Comparison of ENCODE assay signal across 8 mouse cellular contexts in genomic region chr19:47937443-47938406, GRCm38 (mm10). TPM values are rescaled to one million over a fixed set of nuclear protein-coding genes. Genes with fewer than 3 reads are reported as not detected.
A peak's percentile ranks its signal among the peaks of the same experiment; 100 is the strongest.
DNase-seq lines count a peak whose midpoint lies in the region; ATAC-seq and TF ChIP-seq lines count a peak whose summit lies in the region.

Gene Cfap58 (plus strand): TSS chr19:47937675.

- H3K4me3 ChIP-seq in cortical plate, adult 2 months (ENCODE audit: insufficient read depth, low read length), result peak within 1 kb of the TSS; percentile 21
- peak within 1 kb of the TSS; percentile 43 for H3K4me3 ChIP-seq in heart, embryonic 12.5 days
- peak within 1 kb of the TSS; percentile 34 for H3K4me3 ChIP-seq in kidney, postnatal 0 days (replicated peaks; ENCODE audit: low read depth, low read length)

- no peaks in the 10 kb centered on the region for H3K36me3 ChIP-seq in heart, embryonic 12.5 days
- H3K36me3 ChIP-seq in kidney, postnatal 0 days (ENCODE audit: insufficient read depth, low read length), result no peaks in the 10 kb centered on the region

- no peak within 1 kb of the TSS for H3K27ac ChIP-seq in cortical plate, adult 2 months (ENCODE audit: insufficient read depth, low read length)
- no peak within 1 kb of the TSS for H3K27ac ChIP-seq in heart, embryonic 12.5 days (ENCODE audit: poor library complexity, severe bottlenecking)
- no peak within 1 kb of the TSS for H3K27ac ChIP-seq in kidney, postnatal 0 days

- TF ChIP-seq CTCF in cortical plate, adult 2 months (IDR thresholded peaks at IDR 0.05; ENCODE audit: extremely low read depth, insufficient read depth, low read length), result no peak
- peak; percentile 51; the same call in 1 of the 2 replicates for TF ChIP-seq CTCF in kidney, postnatal 0 days (IDR thresholded peaks at IDR 0.05; ENCODE audit: low read depth)

- peak; percentile 71 for ATAC-seq in heart, embryonic 12.5 days (ENCODE audit: insufficient number of reproducible peaks, low FRiP score)
- ATAC-seq in kidney, postnatal 0 days (replicated peaks; ENCODE audit: low FRiP score, low read depth), result peak; percentile 73

- no peaks in the 10 kb centered on the region; the same call in 1 of the 2 replicates for H3K9me3 ChIP-seq in heart, embryonic 12.5 days (replicated peaks)
- no peaks in the 10 kb centered on the region for H3K9me3 ChIP-seq in kidney, postnatal 0 days (replicated peaks; ENCODE audit: low read length)

- peak; percentile 47 for DNase-seq in urinary bladder, postnatal 14 days (ENCODE audit: low spot score)
- DNase-seq in urinary bladder, postnatal 4 days (ENCODE audit: low spot score in 2 of 2), result no peak
- peak; percentile 67 for DNase-seq in kidney, postnatal 0 days (ENCODE audit: low spot score)
- DNase-seq in lung, postnatal 14 days, result peak; percentile 62
- peak; percentile 24 for DNase-seq in ovary, postnatal 14 days (ENCODE audit: low spot score)
- DNase-seq in thymus, postnatal 36 days, result peak; percentile 81 to 85

- H3K4me1 ChIP-seq in cortical plate, adult 2 months (ENCODE audit: control insufficient read depth, insufficient read depth, low read length), result no peaks in the 10 kb centered on the region; the same call in 1 of the 2 replicates
- peaks cover 10% of the 10 kb centered on the region for H3K4me1 ChIP-seq in heart, embryonic 12.5 days (replicated peaks)
- H3K4me1 ChIP-seq in kidney, postnatal 0 days (replicated peaks; ENCODE audit: insufficient read depth, low read length), result peaks cover 6% of the 10 kb centered on the region; the same call in 1 of the 2 replicates

- 8% methylated on average over 41 of the region's 41 CpGs for WGBS in heart, embryonic 12.5 days
- WGBS in kidney, postnatal 0 days, result 4% methylated on average over 41 of the region's 41 CpGs

- H3K9ac ChIP-seq in heart, embryonic 12.5 days, result 0 out of 2 replicates have a peak within 1 kb of the TSS, but pooled peaks have one; percentile 21
- no peak within 1 kb of the TSS for H3K9ac ChIP-seq in kidney, postnatal 0 days (ENCODE audit: low read depth, low read length)

- H3K4me2 ChIP-seq in heart, embryonic 12.5 days, result peak within 1 kb of the TSS; percentile 82
- peak within 1 kb of the TSS; percentile 71 for H3K4me2 ChIP-seq in kidney, postnatal 0 days (ENCODE audit: low read length)

- TF ChIP-seq POLR2A in cortical plate, adult 2 months (IDR thresholded peaks at IDR 0.05; ENCODE audit: extremely low read depth, insufficient read depth, low read length), result no peak

- peaks cover 28% of the 10 kb centered on the region for H3K27me3 ChIP-seq in heart, embryonic 12.5 days (replicated peaks)
- H3K27me3 ChIP-seq in kidney, postnatal 0 days (ENCODE audit: insufficient read depth, low read length), result no peaks in the 10 kb centered on the region

RNA-seq across cellular contexts. Expression of gene Cfap58, which starts in this region (rescaled TPM):
- polyA plus RNA-seq in cortical plate, adult 2 months (2012; rRNA removed), result 0.17 and 0.19 TPM in 2 replicates
- polyA plus RNA-seq in heart, embryonic 12.5 days (2016; fragmentation: Nextera tagmentation; extraction: Ambion mirVana), result not detected in 2 replicates
- polyA plus RNA-seq in kidney, postnatal 0 days (2015; fragmentation: Nextera tagmentation; extraction: Ambion mirVana), result 0.09 TPM in 1 of 2 replicates, not detected in the other

Comparison
In these comparisons a context has a peak if more than half of its experiments do, and no peak if none do; other contexts are left out.
1. DNase-seq: peak in urinary bladder, postnatal 14 days (single experiment), lung, postnatal 14 days (single experiment), ovary, postnatal 14 days (single experiment) and thymus, postnatal 36 days (2 of 2); none in urinary bladder, postnatal 4 days (0 of 2).
2. Peak in ATAC-seq, H3K4me3 ChIP-seq, H3K9ac ChIP-seq and H3K4me2 ChIP-seq in heart, embryonic 12.5 days; RNA of the gene not detected or under 1 TPM.
3. Peak in DNase-seq, ATAC-seq, H3K4me3 ChIP-seq and H3K4me2 ChIP-seq in kidney, postnatal 0 days; RNA of the gene not detected or under 1 TPM.
4. Peak in every context shown above with its lines, with median percentiles within 50 percentile points of each other: H3K4me3 ChIP-seq.